Mouse (Mus musculus) c-Kit-positive CD71-positive TER-119-negative erythroid progenitor cells, embryonic 14.5 days (primary cell): ENCODE data around the gene Synpr.
"Not testable (repeated sequence)": the region's sequence is repeated elsewhere in the genome, so short reads cannot be mapped to it uniquely, and the experiment has no call there.

Experiments used
- DNase-seq: peaks from one replicate; pipeline ENCODE4 v3.0.0-alpha.2; 2013; ENCODE audit warnings: low read depth

Gene Synpr

GRCm38 (mm10) chr14:13284091-13284844, at the start of gene Synpr:
Gene Synpr (plus strand): TSS chr14:13284780.
- no peak for DNase-seq

DNA sequence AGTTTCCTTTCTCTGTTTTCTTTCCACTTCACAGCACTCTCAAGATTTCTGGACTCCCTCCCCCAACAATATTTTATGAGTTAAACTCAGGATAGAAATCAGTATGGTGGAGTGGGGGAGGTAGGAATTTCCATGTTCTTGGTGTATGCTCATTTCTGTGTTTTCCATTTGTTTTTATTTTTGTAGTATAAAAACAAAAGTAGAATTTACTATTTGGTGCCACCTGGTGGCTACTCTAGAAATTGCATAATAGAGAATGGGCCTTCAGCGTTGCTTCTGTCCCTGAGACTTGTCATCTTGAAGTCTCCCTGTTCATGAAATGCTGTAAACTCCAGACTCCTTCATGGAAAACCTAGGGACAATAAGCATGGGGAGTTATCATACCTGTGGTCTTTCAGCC, 47.7 kb upstream of the Synpr start:
- peak; percentile 1 for DNase-seq

DNA sequence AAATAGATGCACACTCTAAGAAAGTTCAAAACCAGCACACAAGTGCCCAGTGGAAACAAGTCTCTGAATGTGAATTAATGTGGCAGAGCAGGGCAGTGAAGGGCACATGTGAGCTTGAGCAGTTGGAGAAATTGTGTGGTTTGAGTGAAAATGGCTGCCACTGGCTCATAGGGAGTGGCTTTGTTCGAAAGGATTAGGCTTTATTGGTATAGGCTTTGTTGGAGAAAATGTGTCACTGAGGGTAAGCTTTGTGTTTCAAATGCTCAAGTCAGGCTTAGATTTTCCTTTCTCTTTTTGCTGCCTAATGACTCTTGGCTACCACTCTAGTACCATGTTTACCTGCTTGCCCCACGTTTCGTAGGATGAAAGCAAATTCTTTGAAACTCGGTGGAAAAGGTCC, 37.1 kb upstream of the Synpr start:
- DNase-seq = no peak

DNA sequence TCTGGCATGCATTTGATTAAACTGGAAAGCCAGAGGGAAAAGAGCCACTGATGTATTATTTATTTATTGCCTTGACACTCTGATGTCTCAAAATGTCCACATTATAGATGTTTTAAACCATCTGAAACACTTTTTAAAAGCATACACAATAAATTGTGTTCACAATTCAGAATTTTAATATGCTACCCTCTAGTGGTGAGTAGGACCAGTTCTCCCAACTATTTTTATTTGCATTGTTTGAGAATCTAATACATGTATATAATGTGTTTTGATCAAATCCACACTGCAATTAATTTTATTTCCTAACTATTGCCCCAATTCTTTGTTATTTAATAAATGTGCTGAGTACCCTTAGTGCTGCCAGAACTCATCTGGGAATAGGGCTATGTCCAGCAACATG, 35.2 kb upstream of the Synpr start:
- no peak for DNase-seq

DNA sequence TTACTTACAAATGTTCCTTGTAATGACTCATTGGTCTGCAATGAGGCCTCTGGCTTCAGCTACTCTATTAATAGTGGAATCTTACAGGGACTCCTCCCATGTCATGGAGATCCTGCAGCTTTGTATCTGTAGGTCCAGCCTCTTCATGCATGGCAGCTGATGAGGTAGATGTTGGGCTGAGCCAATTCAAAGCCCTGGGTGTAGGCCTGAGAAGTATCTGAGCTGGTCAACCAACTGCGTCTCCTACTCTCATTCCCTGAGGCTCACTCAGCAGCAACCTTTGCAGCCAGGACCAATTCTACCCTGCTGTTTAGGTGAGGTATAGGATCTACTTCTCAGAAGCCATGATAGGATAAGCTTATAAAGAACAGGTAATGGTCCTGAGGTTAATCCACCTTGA, 32.0 kb upstream of the Synpr start:
- no peak for DNase-seq

DNA sequence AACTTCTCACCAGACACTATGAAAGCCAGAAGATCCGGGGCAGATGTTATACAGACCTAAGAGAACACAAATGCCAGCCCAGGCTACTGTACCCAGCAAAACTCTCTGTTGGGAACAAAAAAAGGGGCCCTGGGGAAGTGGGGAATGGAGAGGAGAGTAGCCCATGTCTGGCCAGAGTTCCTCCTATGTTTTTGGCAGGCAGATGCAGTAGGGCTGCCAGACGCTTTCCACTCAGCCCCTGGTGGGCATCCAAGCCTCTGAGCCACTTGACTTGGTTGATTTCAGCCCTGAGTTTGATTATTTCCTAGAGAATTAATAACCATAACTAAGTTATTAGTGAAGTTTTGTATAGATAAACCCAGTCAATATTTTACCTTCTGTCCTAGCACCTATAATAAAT, 29.8 kb upstream of the Synpr start:
- not testable (repeated sequence) for DNase-seq

DNA sequence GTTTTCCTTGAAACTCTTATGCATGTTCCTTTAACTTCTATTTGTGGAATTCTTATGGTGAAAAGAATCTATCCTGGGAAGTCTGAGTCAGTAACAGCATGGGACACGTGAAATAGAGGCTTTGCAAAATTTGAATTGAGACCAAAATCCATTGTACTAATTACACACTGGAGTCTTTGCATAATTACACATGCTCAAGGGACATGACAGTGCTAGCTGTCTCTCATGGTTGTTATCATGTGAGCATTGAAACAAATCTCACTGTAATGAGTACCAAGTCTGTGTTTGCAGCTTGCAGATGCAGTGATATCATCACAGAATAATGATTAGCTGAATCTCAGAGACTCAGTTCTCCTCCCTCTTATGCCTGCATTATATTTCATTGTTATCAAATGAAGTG, 22.2 kb upstream of the Synpr start:
- no peak for DNase-seq

GRCm38 (mm10) chr14:13266331-13266730, 18.2 kb upstream of the Synpr start:
- DNase-seq = no peak

GRCm38 (mm10) chr14:13267181-13267580, 17.4 kb upstream of the Synpr start:
- no peak for DNase-seq

GRCm38 (mm10) chr14:13283211-13283610, 1.4 kb upstream of the Synpr start:
- DNase-seq = no peak

DNA sequence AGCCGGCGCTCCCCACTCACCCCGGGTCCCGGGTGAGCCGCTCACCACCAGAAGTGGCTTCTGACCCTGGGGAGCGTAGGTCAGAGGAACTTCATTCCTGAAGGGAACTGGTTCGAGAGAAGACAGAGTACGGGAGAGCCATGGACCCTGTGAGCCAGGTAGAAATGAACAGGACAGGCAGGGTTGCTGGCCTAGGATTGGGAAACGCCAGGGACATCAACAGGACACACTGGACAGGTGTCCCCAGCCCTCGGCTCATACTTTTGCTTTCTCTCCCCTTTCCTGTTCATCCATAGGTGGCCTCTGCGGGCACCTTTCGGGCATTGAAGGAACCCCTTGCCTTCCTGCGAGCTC, 242 bp downstream of the Synpr start:
- no peak for DNase-seq

GRCm38 (mm10) chr14:13285341-13286130, 956 bp downstream of the Synpr start:
- no peak for DNase-seq

- DNase-seq = no peak
Observed at GRCm38 (mm10) chr14:13294200-13294599, 9.6 kb downstream of the Synpr start.

DNA sequence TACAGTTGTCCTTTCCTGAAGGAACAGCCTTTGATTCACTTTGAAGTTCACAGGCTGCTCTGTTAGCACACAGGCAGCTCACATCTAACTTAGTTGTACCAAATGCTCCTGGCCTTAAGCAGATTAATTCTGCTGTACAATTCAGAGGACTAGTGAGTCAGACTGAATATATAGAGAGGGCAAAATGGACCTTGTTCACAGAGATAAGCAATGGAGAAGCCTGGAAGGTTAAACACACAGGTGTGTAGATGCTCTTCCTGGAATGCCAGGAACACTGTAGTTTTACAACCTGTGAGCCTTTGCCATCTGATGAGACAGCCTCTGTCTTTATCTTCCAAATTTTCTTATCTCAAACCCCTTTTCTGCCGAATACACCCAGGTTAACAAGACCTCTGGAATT, 29.7 kb downstream of the Synpr start:
- no peak for DNase-seq

GRCm38 (mm10) chr14:13328461-13328860, 43.9 kb downstream of the Synpr start:
- DNase-seq = no peak

DNA sequence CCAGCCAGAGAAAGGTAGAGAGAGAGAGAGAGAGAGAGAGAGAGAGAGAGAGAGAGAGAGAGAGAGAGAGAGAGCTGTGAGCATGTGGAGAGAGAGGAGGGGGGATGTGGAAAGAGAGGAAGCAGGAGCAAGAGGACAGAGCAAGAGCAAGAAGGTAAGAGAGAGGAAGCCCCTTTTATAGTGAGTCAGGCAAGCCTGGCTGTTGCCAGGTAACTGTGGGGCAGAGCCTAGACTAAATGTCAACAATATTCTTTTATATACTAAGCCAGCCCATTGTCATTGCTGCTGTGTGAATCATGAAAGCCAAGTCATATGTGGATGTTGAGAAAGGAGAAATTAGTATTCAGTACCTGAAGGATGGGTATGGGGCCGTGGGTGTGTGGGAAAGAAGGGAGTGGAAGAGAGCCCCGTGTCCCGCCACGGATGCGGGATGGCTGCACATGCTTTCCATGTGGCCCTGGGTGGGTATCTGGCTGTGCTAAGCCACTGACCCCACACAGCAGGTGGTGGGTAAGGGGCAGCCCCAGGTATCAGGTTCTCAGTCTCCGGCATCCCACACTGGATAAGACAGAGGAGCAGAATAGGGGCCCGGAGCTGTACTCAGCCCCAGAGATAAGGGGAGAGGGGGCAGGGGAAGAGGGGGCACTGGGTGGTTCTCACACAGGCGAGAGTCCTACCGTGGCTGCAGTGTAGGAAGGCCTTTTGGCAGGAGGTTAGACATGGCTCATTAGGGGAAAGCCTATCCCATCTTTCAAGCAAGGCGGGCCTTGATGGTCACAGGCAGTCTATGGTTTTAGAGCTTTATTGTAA, 48.1 kb downstream of the Synpr start:
- no peak for DNase-seq

- no peak for DNase-seq
Observed at GRCm38 (mm10) chr14:13333372-13333771, 48.8 kb downstream of the Synpr start.

GRCm38 (mm10) chr14:13336162-13336561, 51.6 kb downstream of the Synpr start:
- no peak for DNase-seq

DNA sequence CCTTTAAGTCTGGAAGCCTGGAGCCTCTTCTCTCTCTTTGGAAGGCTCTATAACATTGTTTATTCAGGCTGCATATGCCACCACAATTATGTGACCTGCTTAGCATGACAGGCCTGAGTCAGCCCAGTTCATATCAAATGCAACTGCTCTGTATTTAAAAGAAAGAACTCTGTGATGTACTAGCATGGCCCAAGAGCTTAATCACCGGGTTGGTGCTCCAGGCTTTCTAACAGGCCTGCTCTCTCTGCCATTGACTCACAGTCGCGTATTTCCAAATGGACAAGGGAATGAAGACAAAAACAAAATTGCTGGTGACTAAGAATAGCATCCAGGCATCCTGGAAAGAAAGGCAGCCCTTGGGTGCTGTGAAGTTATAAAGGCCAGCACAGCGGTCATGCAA, 56.1 kb downstream of the Synpr start:
- DNase-seq = no peak

- DNase-seq = no peak
Observed at GRCm38 (mm10) chr14:13344240-13344639, 59.7 kb downstream of the Synpr start.

- DNase-seq = no peak
Observed at GRCm38 (mm10) chr14:13349170-13349865, 64.7 kb downstream of the Synpr start.

DNA sequence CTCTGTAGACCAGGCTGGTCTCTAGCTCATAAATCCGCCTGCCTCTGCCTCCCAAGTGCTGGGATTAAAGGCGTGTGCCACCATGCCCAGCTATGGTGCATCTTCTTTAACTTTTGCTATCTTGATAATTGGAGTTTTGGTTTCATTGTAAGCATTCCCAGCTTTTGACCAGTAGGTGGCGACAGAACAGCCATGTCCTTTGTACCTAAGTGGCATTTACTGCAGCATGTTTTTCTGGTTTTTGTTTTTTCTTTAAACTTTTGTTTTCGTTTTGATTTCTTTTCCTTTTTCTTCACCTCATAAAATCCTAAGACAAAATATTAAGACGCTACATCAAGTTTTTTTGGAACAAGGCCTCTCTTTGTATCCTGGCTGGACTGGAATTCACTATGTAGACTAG, 69.6 kb downstream of the Synpr start:
- peak; percentile 15 for DNase-seq
